Mouse (Mus musculus) brain, embryonic 14.5 days (tissue): ENCODE data around the gene Arhgef10l.

Source experiments
- CTCF ChIP-seq: fragments of 200-500 bp; IDR thresholded peaks from 2 replicates; pipeline ENCODE4 v1.5.1; 2012; ENCODE audit warnings: inconsistent platforms, mild to moderate bottlenecking, moderate library complexity, borderline replicate concordance; ENCODE audit not compliant: insufficient read depth, insufficient read length; ENCODE audit errors: extremely low read depth
- POLR2A ChIP-seq: fragments of 200-500 bp; IDR thresholded peaks from 2 replicates; pipeline ENCODE4 v1.6.1; 2012; ENCODE audit warnings: mild to moderate bottlenecking, inconsistent platforms, borderline replicate concordance; ENCODE audit not compliant: poor library complexity, insufficient read depth, insufficient read length, severe bottlenecking; ENCODE audit errors: extremely low read depth

DNA sequence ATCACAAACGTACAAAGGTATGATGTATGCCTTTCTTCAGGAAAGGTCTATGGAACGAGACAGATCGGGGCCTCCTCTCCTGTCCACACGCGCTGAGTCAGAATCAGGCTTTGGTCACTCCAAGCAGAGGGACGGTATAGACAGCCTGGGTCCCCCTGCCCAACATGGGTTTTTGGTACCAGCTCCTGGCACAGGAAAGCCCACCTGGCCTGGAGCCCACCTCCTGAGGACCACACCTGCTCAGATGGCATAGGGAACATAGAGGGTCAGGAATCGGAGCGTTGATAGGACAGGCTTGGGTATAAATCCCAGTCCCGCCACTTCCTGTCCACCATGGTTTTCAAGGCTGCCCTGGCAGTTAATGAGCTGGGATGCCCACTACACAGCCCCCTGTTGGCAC, 145.1 kb downstream of the Arhgef10l start:
- TF ChIP-seq CTCF (no peak), POLR2A (no peak)
